Mouse (Mus musculus): ENCODE measurements at regions not wholly inside any gene's neighbourhood (a gene's known extent, or its start where the extent isn't known, plus 50 kb on each side); places are given as distances from the start of the nearest gene placed in this dataset.
A peak's percentile ranks its signal among the peaks of the same experiment; 100 is the strongest.

- H3K4me1 ChIP-seq (ENCODE audit: control insufficient read depth, low read depth, low read length): no peaks in the 10 kb centered on the region
- no peak overlapping the region for H3K9ac ChIP-seq (ENCODE audit: low read depth, low read length)
- H3K27me3 ChIP-seq (ENCODE audit: control insufficient read depth, insufficient read depth, low read depth, low read length): no peaks in the 10 kb centered on the region
- 55% methylated on average over 11 of the region's 11 CpGs for WGBS (ENCODE audit: insufficient replicate concordance)
- no peaks in the 10 kb centered on the region for H3K9me3 ChIP-seq (replicated peaks; ENCODE audit: control insufficient read depth, low read length)
- ATAC-seq (ENCODE audit: low read depth): peak; percentile 64
- H3K36me3 ChIP-seq (ENCODE audit: control insufficient read depth, insufficient read depth): no peaks in the 10 kb centered on the region
- no peak overlapping the region for H3K4me3 ChIP-seq (ENCODE audit: low read depth, low read length)
- H3K4me2 ChIP-seq (ENCODE audit: low read depth, low read length): no peak overlapping the region
- no peak overlapping the region for H3K27ac ChIP-seq (ENCODE audit: low read length)
These were observed 372.5 kb upstream of the Acvr2a start for GRCm38 (mm10) chr2:48441296-48441990.

DNA sequence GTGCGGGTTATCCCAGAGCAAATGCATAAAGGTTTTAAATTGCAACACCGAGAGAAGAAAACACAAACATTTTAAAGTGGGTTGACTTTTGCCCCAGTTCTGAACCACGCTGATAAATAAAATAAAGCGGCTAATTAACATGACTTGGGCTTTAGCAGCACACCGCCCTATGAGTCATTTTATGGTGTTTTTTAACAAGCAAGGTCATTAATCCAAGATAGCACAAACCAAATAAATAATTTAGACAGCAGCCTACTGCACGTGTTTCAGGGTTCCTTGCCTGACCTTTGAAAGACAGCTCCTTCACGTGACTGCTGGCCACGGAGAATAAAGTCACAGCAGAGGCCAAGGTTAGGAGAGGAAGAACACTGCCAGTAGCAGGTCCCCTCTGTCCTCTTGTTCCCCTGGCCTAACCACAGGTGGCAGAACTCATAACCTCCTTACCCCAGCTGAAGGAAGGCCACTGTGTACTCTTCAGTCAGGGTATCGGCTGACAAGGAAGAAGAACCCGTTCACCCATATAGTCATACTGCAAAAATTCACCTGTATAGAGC lies 371.8 kb upstream of the Acvr2a start:
- H3K4me1 ChIP-seq (ENCODE audit: control insufficient read depth, low read depth, low read length): no peaks in the 10 kb centered on the region
- WGBS (ENCODE audit: insufficient replicate concordance): 60% methylated on average over 10 of the region's 10 CpGs
- H3K27me3 ChIP-seq (ENCODE audit: control insufficient read depth, insufficient read depth, low read depth, low read length): no peaks in the 10 kb centered on the region
- no peaks in the 10 kb centered on the region for H3K36me3 ChIP-seq (ENCODE audit: control insufficient read depth, insufficient read depth)
- H3K4me2 ChIP-seq (ENCODE audit: low read depth, low read length): no peak overlapping the region
- no peaks in the 10 kb centered on the region for H3K9me3 ChIP-seq (replicated peaks; ENCODE audit: control insufficient read depth, low read length)
- H3K9ac ChIP-seq (ENCODE audit: low read depth, low read length): no peak overlapping the region
- no peak overlapping the region for H3K27ac ChIP-seq (ENCODE audit: low read length)
- no peak overlapping the region for H3K4me3 ChIP-seq (ENCODE audit: low read depth, low read length)
- ATAC-seq (ENCODE audit: low read depth): no peak

DNA sequence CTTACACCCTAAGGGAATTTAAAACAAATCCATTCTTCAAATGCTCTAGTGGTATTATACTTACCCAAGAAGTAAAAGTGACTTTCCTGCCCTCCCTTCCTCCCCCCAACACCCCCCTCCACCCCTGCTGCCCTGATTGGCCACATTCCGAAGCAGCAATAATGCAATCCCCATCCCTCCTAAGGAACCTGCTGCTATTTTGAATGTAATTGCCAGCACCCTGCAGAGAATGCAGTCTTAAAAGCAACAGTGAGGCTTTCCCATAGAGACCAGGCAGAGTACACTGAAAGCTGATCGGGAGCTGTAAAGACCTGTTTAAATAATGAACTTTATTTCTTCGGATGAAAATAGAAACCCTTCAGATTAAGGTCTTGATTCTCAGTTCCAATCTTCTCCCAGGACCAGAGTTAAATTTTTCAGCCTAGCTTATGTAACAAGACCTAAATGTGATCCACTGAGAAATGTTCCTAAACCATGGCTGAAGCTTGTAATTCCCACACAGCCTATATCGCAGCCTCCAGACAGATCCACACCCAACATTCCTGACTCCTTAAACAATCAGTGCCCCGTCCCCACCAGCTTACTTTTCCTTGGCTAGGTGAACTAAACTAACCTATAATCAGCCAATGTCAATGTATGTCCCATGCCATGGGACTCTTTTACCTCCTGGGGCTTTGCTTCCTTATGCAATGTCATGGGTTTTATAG lies 367.9 kb upstream of the Acvr2a start:
- no peak for ATAC-seq (ENCODE audit: low read depth)
- Histone ChIP-seq H3K27me3 (ENCODE audit: control insufficient read depth, insufficient read depth, low read depth, low read length) (no peaks in the 10 kb centered on the region), H3K27ac (ENCODE audit: low read length) (no peak overlapping the region), H3K36me3 (ENCODE audit: control insufficient read depth, insufficient read depth) (no peaks in the 10 kb centered on the region), H3K9ac (ENCODE audit: low read depth, low read length) (no peak overlapping the region), H3K9me3 (replicated peaks; ENCODE audit: control insufficient read depth, low read length) (no peaks in the 10 kb centered on the region), H3K4me2 (ENCODE audit: low read depth, low read length) (no peak overlapping the region), H3K4me3 (ENCODE audit: low read depth, low read length) (no peak overlapping the region), H3K4me1 (ENCODE audit: control insufficient read depth, low read depth, low read length) (no peaks in the 10 kb centered on the region)
- WGBS (ENCODE audit: insufficient replicate concordance): 55% methylated on average over 5 of the region's 5 CpGs

- no peaks in the 10 kb centered on the region for H3K9me3 ChIP-seq (replicated peaks; ENCODE audit: control insufficient read depth, low read length)
- WGBS (ENCODE audit: insufficient replicate concordance): 61% methylated on average over 5 of the region's 5 CpGs
- no peaks in the 10 kb centered on the region for H3K4me1 ChIP-seq (ENCODE audit: control insufficient read depth, low read depth, low read length)
- H3K36me3 ChIP-seq (ENCODE audit: control insufficient read depth, insufficient read depth): no peaks in the 10 kb centered on the region
- no peaks in the 10 kb centered on the region for H3K27me3 ChIP-seq (ENCODE audit: control insufficient read depth, insufficient read depth, low read depth, low read length)
- no peak overlapping the region for H3K9ac ChIP-seq (ENCODE audit: low read depth, low read length)
- H3K4me3 ChIP-seq (ENCODE audit: low read depth, low read length): no peak overlapping the region
- ATAC-seq (ENCODE audit: low read depth): no peak
- H3K4me2 ChIP-seq (ENCODE audit: low read depth, low read length): no peak overlapping the region
- no peak overlapping the region for H3K27ac ChIP-seq (ENCODE audit: low read length)
These were observed 367.3 kb upstream of the Acvr2a start for GRCm38 (mm10) chr2:48446617-48447016.

- Histone ChIP-seq H3K36me3 (ENCODE audit: control insufficient read depth, insufficient read depth) (no peaks in the 10 kb centered on the region), H3K27ac (ENCODE audit: low read length) (no peak overlapping the region), H3K4me1 (ENCODE audit: control insufficient read depth, low read depth, low read length) (no peaks in the 10 kb centered on the region), H3K4me2 (ENCODE audit: low read depth, low read length) (no peak overlapping the region), H3K27me3 (ENCODE audit: control insufficient read depth, insufficient read depth, low read depth, low read length) (no peaks in the 10 kb centered on the region), H3K4me3 (ENCODE audit: low read depth, low read length) (no peak overlapping the region), H3K9me3 (replicated peaks; ENCODE audit: control insufficient read depth, low read length) (no peaks in the 10 kb centered on the region), H3K9ac (ENCODE audit: low read depth, low read length) (no peak overlapping the region)
- ATAC-seq (ENCODE audit: low read depth): no peak
- WGBS (ENCODE audit: insufficient replicate concordance): 51% methylated on average over 7 of the region's 7 CpGs
These were observed 364.6 kb upstream of the Acvr2a start for GRCm38 (mm10) chr2:48449165-48449842.

GRCm38 (mm10) chr2:48456072-48457040 lies 357.6 kb upstream of the Acvr2a start:
- Histone ChIP-seq H3K4me3 (ENCODE audit: low read depth, low read length) (no peak overlapping the region), H3K4me1 (ENCODE audit: control insufficient read depth, low read depth, low read length) (no peaks in the 10 kb centered on the region), H3K9me3 (replicated peaks; ENCODE audit: control insufficient read depth, low read length) (no peaks in the 10 kb centered on the region), H3K27me3 (ENCODE audit: control insufficient read depth, insufficient read depth, low read depth, low read length) (no peaks in the 10 kb centered on the region), H3K27ac (ENCODE audit: low read length) (no peak overlapping the region), H3K9ac (ENCODE audit: low read depth, low read length) (no peak overlapping the region), H3K4me2 (ENCODE audit: low read depth, low read length) (no peak overlapping the region), H3K36me3 (ENCODE audit: control insufficient read depth, insufficient read depth) (no peaks in the 10 kb centered on the region)
- 31% methylated on average over 7 of the region's 7 CpGs for WGBS (ENCODE audit: insufficient replicate concordance)
- ATAC-seq (ENCODE audit: low read depth): no peak

DNA sequence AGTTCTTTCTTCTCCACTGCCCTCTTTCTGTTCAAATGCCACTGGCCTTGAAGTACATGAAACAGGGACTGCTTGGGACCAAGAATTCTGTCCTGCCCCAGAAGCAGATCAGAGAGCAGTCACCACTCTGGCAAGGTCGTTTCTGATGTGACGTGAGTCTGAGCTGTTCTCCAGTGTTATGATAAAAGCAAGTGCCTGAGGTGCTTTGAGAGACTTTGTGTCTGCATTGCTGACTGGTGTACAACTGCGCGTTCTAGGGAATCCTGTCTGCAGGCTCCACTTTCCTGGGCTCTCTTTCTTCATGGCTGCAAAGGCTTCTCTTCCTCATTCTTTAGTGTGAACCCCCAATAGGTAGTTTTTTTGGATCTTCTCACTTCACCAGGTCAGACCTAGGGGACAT lies 356.8 kb upstream of the Acvr2a start:
- Histone ChIP-seq H3K27ac (ENCODE audit: low read length) (no peak overlapping the region), H3K4me3 (ENCODE audit: low read depth, low read length) (no peak overlapping the region), H3K4me1 (ENCODE audit: control insufficient read depth, low read depth, low read length) (no peaks in the 10 kb centered on the region), H3K9me3 (replicated peaks; ENCODE audit: control insufficient read depth, low read length) (no peaks in the 10 kb centered on the region), H3K9ac (ENCODE audit: low read depth, low read length) (no peak overlapping the region), H3K4me2 (ENCODE audit: low read depth, low read length) (no peak overlapping the region), H3K27me3 (ENCODE audit: control insufficient read depth, insufficient read depth, low read depth, low read length) (no peaks in the 10 kb centered on the region), H3K36me3 (ENCODE audit: control insufficient read depth, insufficient read depth) (no peaks in the 10 kb centered on the region)
- WGBS (ENCODE audit: insufficient replicate concordance): 61% methylated on average over 4 of the region's 4 CpGs
- no peak for ATAC-seq (ENCODE audit: low read depth)

- ATAC-seq (ENCODE audit: low read depth): no peak
These were observed 348.4 kb upstream of the Acvr2a start for GRCm38 (mm10) chr2:48465483-48465882.

More at GRCm38 (mm10) chr2:48465483-48465882, 348.4 kb upstream of the Acvr2a start:
- no peak overlapping the region for H3K4me2 ChIP-seq (ENCODE audit: low read depth, low read length)
- H3K27ac ChIP-seq (ENCODE audit: low read length): no peak overlapping the region
- H3K4me1 ChIP-seq (ENCODE audit: control insufficient read depth, low read depth, low read length): no peaks in the 10 kb centered on the region
- 44% methylated on average over 4 of the region's 4 CpGs for WGBS (ENCODE audit: insufficient replicate concordance)
- no peak overlapping the region for H3K4me3 ChIP-seq (ENCODE audit: low read depth, low read length)
- H3K9me3 ChIP-seq (replicated peaks; ENCODE audit: control insufficient read depth, low read length): no peaks in the 10 kb centered on the region
- no peak overlapping the region for H3K9ac ChIP-seq (ENCODE audit: low read depth, low read length)
- H3K36me3 ChIP-seq (ENCODE audit: control insufficient read depth, insufficient read depth): no peaks in the 10 kb centered on the region
- H3K27me3 ChIP-seq (ENCODE audit: control insufficient read depth, insufficient read depth, low read depth, low read length): no peaks in the 10 kb centered on the region

Measured in liver, embryonic 16.5 days (tissue).